Mouse (Mus musculus): ENCODE data around the gene Irs1. TPM values are rescaled to one million over a fixed set of nuclear protein-coding genes. Genes with fewer than 3 reads are reported as not detected.

The Irs1 gene
- total RNA-seq, 2 experiments from 2014 or later, result 90.7 to 105 TPM

GRCm38 (mm10) chr1:82289116-82289989, 1.9 kb downstream of the Irs1 start:
- DNase-seq (ENCODE audit: low spot score in 2 of 2), result peak; percentile 18 to 27

GRCm38 (mm10) chr1:82288421-82288990, 2.7 kb downstream of the Irs1 start:
- DNase-seq (ENCODE audit: low spot score in 2 of 2), result peak in 1 of 2 experiments; percentile 36

GRCm38 (mm10) chr1:82287776-82288325, 3.4 kb downstream of the Irs1 start:
- no peak for DNase-seq (ENCODE audit: low spot score in 2 of 2)

GRCm38 (mm10) chr1:82287052-82287775, 4.0 kb downstream of the Irs1 start:
- DNase-seq (ENCODE audit: low spot score in 2 of 2), result peak in 1 of 2 experiments; percentile 36

GRCm38 (mm10) chr1:82286190-82287051, 4.8 kb downstream of the Irs1 start:
- DNase-seq (ENCODE audit: low spot score in 2 of 2), result peak in 1 of 2 experiments; percentile 16

GRCm38 (mm10) chr1:82285461-82286189, 5.6 kb downstream of the Irs1 start:
- DNase-seq (ENCODE audit: low spot score in 2 of 2), result no peak

GRCm38 (mm10) chr1:82284403-82284802, 6.8 kb downstream of the Irs1 start:
- DNase-seq (ENCODE audit: low spot score in 2 of 2), result no peak

- peak in 1 of 2 experiments; percentile 11 for DNase-seq (ENCODE audit: low spot score in 2 of 2)
Measured at GRCm38 (mm10) chr1:82283901-82284301, 7.3 kb downstream of the Irs1 start.

- peak; percentile 89 for DNase-seq (ENCODE audit: low spot score in 2 of 2)
Measured at GRCm38 (mm10) chr1:82282992-82283611, 8.1 kb downstream of the Irs1 start.

GRCm38 (mm10) chr1:82281823-82282222, 9.4 kb downstream of the Irs1 start:
- DNase-seq (ENCODE audit: low spot score in 2 of 2), result no peak

- DNase-seq (ENCODE audit: low spot score in 2 of 2), result no peak
Measured at GRCm38 (mm10) chr1:82279768-82280167, 11.4 kb downstream of the Irs1 start.

GRCm38 (mm10) chr1:82274361-82274760, 16.9 kb downstream of the Irs1 start:
- DNase-seq (ENCODE audit: low spot score in 2 of 2), result no peak

GRCm38 (mm10) chr1:82273529-82273928, 17.7 kb downstream of the Irs1 start:
- no peak for DNase-seq (ENCODE audit: low spot score in 2 of 2)

GRCm38 (mm10) chr1:82272231-82272630, 19.0 kb downstream of the Irs1 start:
- DNase-seq (ENCODE audit: low spot score in 2 of 2), result no peak

GRCm38 (mm10) chr1:82267547-82267946, 23.7 kb downstream of the Irs1 start:
- DNase-seq (ENCODE audit: low spot score in 2 of 2), result no peak

GRCm38 (mm10) chr1:82262331-82262730, 28.9 kb downstream of the Irs1 start:
- no peak for DNase-seq (ENCODE audit: low spot score in 2 of 2)

GRCm38 (mm10) chr1:82261638-82262037, 29.6 kb downstream of the Irs1 start:
- DNase-seq (ENCODE audit: low spot score in 2 of 2), result no peak

GRCm38 (mm10) chr1:82261053-82261618, 30.1 kb downstream of the Irs1 start:
- DNase-seq (ENCODE audit: low spot score in 2 of 2), result no peak

- no peak for DNase-seq (ENCODE audit: low spot score in 2 of 2)
Measured at GRCm38 (mm10) chr1:82260055-82260454, 31.2 kb downstream of the Irs1 start.

Measured in gastrocnemius, postnatal 4 days (tissue).